Mouse (Mus musculus) bone marrow macrophage, adult 2 months (primary cell): ENCODE data around the gene Sertad2. TPM values are rescaled to one million over a fixed set of nuclear protein-coding genes. Genes with fewer than 3 reads are reported as not detected.

ENCODE experiments used
- H3K27ac ChIP-seq: 2 replicates; pipeline ENCODE4 v1.5.1; 2012; ENCODE audit warnings: low read depth, low read length; ENCODE audit not compliant: insufficient read depth
- H3K4me1 ChIP-seq: 2 replicates; pipeline ENCODE4 v1.6.1; 2012; ENCODE audit warnings: low read length; ENCODE audit not compliant: control insufficient read depth, insufficient read depth
- H3K4me3 ChIP-seq: 2 replicates; pipeline ENCODE4 v1.5.1; 2012; ENCODE audit warnings: mild to moderate bottlenecking, low read length, moderate library complexity; ENCODE audit not compliant: insufficient read depth
- CTCF ChIP-seq: IDR thresholded peaks from 2 replicates; pipeline ENCODE4 v1.5.1; 2012; ENCODE audit warnings: low read depth, mild to moderate bottlenecking, low read length, moderate library complexity
- POLR2A ChIP-seq: IDR thresholded peaks from 2 replicates; pipeline ENCODE4 v1.6.1; 2012; ENCODE audit warnings: mild to moderate bottlenecking, low read depth, low read length, borderline replicate concordance
- polyA plus RNA-seq: library from polyadenylated mRNA; stranded (reverse); fragments of >200 nt; gene quantifications from 2 replicates; pipeline ENCODE4 v1.2.4, GENCODE M21; 2012; ENCODE audit not compliant: missing spikeins, insufficient read depth, insufficient read length

The Sertad2 gene
- polyA plus RNA-seq, 1 experiment: 13.2 TPM

DNA sequence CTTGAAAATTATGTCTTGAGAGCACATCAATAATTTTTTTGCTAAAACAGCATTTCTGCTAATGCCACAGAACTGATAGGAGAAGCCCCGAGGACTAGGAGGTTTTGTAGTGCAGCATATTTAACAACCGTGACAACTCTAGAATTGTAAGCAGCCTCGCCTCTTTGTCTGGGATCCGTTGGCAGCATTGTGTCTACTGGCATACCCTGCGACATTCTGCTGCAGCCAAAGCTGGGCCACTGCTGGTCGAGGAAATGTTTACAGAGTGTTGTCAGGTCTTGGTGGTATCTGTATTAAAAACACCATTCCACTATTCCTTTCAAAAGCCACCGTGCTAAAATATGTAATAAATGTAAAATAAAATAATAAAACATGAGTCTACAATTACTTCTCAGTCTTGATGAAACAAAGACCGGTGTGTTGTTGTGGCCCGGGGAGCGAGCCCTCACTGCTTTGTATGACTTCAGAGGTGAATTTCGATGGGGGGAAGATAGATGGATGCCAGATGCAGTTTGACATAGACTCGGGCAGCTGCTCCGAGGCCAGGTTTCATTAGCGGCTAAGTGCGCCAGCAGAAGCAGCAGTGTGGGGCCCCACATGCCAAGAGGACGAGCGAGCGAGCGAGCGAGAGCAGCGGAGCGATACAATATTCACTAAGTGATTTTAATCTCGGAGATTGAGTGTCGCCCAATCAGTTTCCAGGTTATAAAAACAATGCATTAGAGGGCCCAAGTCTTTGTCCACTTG is 60.2 kb downstream of the Sertad2 start:
- Histone ChIP-seq H3K27ac (no peak overlapping the region), H3K4me3 (no peak overlapping the region), H3K4me1 (no peaks in the 10 kb centered on the region)
- TF ChIP-seq CTCF: no peak
- TF ChIP-seq POLR2A: no peak

DNA sequence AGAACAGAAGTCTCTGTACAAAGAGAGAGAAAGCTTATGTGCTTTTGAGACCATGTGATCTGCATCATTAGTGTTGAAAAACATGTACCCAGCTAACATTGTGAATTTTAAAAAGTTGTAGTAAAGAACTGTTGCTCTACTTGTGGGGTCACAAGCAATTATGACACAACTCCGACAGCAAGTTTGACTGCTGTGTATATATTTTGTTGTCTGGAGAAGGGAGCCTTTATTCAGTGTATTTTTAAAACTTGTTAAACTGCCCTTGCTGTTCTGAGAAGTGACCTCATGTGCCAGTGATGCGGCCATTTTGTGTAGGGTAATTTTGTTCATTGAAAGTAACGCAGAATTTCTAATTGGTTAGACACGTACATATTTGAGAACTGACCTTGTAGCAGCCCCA is 61.1 kb downstream of the Sertad2 start:
- Histone ChIP-seq H3K4me1 (no peaks in the 10 kb centered on the region), H3K27ac (no peak overlapping the region), H3K4me3 (no peak overlapping the region)
- TF ChIP-seq CTCF: no peak
- TF ChIP-seq POLR2A: no peak

DNA sequence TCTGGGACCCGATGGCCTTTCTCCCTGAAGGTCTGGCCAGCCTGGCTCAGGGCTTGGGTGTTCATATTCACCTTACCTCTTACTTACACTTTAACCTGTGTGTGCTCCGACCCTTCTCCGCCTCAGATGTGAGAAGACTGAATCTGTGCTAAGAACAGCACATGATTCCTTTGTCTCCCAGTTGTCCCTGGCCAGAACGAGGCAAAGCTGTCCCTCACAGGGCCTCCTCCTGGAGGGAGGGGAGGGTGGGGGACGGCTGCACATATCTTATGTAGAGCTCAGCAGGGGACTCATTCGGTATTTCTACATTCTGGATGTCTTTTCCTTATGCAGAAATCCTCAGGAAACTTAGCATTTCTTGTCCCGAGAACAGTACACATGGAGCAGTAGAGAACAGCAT is 62.6 kb downstream of the Sertad2 start:
- TF ChIP-seq CTCF (no peak), POLR2A (no peak)
- H3K4me1 ChIP-seq: no peaks in the 10 kb centered on the region

DNA sequence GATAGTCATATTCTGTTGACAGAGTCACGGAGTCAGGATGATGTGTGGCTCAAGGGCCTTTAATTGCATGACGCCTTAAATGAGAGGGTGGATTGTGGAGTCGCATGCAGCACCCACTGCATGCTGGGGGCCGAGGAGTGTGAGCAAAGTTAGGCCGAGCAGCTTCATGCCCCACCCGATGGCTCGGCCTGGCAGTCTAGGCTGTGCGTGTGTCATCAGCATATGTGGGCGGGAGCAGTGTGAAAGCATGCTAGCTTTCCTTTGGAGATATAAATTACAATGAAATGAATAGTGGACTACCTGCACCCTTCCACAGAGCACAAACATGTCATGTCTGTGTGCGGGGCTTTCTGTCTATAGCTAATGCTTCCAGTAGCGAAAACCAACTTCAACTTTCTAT is 65.4 kb downstream of the Sertad2 start:
- H3K4me3 ChIP-seq: no peak overlapping the region
- no peaks in the 10 kb centered on the region for H3K4me1 ChIP-seq
- no peak for TF ChIP-seq CTCF
- no peak for TF ChIP-seq POLR2A

More for the DNA sequence above, 62.6 kb downstream of the Sertad2 start:
- Histone ChIP-seq H3K27ac (no peak overlapping the region), H3K4me3 (no peak overlapping the region)

DNA sequence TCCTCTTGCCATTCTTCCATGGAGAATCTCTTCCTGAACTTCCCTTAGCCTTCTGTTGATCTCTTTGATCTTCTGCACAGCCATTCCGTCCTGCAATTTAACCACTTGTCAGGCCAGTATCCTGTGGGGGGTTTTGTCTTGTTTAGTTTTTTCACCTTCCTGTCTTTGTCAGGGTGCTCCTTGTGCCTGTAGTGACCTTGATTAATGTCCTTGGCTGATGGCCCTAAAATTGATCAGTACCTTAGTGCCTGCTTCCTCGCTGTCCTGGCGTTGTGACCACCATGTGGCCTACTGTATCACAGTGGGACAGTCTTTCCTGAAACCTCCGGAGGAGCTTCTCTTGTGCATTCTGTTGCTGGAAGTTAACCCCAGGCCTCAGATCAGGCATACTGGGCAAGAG is 70.2 kb downstream of the Sertad2 start:
- Histone ChIP-seq H3K27ac (no peak overlapping the region), H3K4me1 (peaks cover 14% of the 10 kb centered on the region), H3K4me3 (no peak overlapping the region)
- TF ChIP-seq CTCF (no peak), POLR2A (no peak)

More for the DNA sequence above, 65.4 kb downstream of the Sertad2 start:
- H3K27ac ChIP-seq: no peak overlapping the region

DNA sequence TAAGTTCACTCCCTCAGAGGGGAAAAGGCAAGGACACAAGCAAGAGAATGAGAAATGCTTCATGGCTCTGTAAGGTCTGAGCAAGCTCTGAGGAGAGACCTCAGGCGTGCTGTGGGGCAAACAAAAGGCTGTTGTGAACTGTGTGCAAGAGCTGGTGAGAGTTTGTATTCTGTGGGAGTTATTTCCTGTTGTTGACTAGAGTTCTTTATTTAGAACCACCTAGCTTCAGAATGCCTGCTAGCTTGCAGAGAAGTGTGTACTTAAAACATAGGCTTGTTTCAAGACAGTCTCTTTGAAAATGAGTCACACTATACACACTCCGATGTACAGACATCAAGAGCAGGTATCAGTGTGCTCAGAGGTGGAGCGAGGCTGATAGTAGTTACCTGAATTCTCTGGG is 73.0 kb downstream of the Sertad2 start:
- no peak overlapping the region for H3K27ac ChIP-seq

DNA sequence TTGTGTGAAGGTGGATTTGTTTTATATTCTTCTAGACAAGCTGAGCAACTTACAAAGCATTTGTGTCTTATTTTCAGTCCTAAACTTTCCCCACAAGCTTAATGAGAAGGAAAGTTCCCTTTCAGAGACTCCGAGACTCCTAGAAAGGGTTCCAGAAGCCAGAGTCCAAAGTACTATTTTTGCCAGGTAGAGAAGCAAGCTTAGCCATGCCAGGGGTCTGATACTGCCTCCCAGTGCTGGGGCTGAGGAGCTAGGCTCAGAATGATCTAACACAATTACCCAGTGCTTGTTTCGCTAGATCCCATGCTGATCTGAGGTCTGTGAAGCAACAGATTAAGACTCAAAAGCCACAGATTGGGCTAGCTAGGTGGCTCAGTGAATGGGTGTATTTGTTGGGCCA is 84.1 kb downstream of the Sertad2 start:
- no peaks in the 10 kb centered on the region for H3K4me1 ChIP-seq
- no peak overlapping the region for H3K4me3 ChIP-seq
- H3K27ac ChIP-seq: no peak overlapping the region
- TF ChIP-seq POLR2A (no peak), CTCF (no peak)

More for the DNA sequence above, 73.0 kb downstream of the Sertad2 start:
- peaks cover 14% of the 10 kb centered on the region for H3K4me1 ChIP-seq
- H3K4me3 ChIP-seq: no peak overlapping the region
- TF ChIP-seq CTCF (no peak), POLR2A (no peak)

DNA sequence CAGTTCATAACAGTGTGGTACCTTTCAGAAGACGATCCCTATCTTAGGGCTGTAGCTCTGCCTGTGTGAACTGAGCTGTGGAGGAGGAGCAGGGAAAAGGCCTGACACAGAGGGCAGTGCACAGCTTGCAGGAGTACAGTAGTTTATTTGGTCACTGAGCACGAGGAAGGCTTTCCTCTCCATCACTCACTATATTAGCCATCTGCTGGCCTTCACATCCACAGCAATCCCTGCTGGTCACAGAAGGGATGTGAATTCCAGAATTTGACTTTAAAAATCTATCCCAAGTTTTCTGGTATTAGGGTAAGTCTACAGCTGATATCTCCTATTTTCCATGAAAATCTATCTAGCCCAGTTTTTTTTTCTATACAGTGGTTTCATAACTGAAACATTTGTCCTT is 85.2 kb downstream of the Sertad2 start:
- Histone ChIP-seq H3K4me3 (no peak overlapping the region), H3K4me1 (peaks cover 1% of the 10 kb centered on the region; the same call in 1 of the 2 replicates), H3K27ac (no peak overlapping the region)
- TF ChIP-seq POLR2A (no peak), CTCF (no peak)

DNA sequence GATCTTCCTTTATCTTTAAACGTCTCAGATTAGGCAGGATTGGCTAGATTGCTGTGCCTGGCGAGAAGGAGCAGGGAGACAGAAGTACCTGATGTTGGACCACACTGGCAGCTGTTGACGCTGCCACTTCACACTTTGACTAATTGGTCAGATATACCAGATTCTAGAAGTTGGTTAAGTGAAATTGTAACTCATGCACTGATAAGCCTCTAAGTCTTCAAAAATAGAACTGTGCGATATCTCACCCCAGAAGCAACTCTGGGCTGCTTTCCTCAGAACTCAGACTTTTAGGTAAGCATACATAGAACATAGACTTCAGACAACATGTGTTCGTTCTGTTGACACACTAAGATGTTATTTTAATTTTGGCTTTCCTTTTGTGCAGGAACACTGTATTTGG is 86.6 kb downstream of the Sertad2 start:
- H3K4me1 ChIP-seq: peaks cover 6% of the 10 kb centered on the region; the same call in 1 of the 2 replicates
- no peak for TF ChIP-seq CTCF
- TF ChIP-seq POLR2A: no peak
- no peak overlapping the region for H3K27ac ChIP-seq
- H3K4me3 ChIP-seq: no peak overlapping the region

DNA sequence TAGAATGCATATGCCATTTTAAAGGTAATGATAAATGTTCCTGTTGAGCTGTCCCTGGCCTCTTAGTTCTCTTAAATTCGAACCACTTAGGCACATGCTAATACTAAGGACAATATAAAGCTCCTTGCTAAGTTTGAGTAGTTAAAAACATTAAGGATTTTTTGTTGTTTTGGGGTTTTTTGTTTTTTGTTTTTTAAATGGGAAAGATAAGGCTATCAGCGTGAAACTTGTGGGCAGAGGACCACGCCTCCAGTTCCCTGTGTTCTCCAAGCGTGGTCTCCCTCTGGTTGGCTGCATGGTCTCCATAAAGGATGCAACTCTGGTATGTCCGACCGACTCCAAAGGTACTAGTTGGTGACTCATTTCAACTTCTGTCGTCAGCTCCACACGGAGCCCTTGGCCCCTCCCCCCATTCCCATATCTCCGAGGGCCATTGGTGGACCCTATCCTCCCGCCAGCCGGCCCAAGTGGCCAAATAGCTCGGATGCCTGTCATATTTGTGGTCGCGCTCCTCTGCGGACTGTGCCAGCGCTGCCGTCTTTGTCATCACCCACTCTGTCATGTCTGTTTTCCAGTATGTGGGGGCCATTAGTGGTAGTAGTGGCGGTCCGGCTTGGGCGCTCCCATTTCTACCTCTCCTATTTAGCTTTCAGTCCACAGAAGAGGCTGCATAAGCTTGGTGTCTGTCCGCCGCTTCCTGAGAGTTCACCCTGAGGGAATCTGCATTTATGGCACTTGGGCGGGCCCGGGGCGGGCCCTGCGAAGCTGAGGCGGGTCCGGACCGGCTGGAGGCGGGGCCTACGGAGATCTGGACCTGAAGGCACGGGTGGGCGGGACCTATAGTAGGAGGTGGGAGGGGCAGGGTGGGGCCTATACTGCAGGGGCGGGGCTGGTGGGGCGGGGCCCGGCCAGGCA is 88.2 kb downstream of the Sertad2 start:
- peak overlapping the region; percentile 65 for H3K4me3 ChIP-seq
- H3K4me1 ChIP-seq: peaks cover 6% of the 10 kb centered on the region; the same call in 1 of the 2 replicates
- peak overlapping the region; percentile 55 for H3K27ac ChIP-seq
- no peak for TF ChIP-seq POLR2A
- no peak for TF ChIP-seq CTCF
